In the genomic region with DNA sequence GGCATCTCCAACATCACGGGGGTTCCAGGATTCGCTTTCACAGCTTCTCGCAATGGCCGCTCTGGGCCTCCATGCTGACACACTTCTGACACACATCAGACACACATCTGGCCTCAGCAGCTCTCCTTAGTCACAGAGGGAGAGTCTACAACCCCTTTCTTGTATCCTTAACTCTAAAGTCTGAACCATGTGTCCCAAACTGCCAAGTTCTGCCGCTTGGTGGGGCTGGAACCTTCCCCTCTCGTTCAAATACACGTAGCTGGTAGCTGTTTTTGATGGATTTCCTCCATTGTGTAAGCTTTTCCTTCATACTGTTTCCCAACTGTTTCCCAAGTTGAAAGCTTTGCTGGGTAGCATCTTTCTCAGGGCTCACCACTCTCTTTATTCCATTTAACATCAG, we compare ENCODE assay signal across 1 mouse cellular context.
TF ChIP-seq lines count a peak whose summit lies in the region.

No protein-coding gene starts in this region.

TF ChIP-seq in CH12.LX, 34 proteins besides CTCF, POLR2A, EP300 and RAD21:
- TF ChIP-seq USF2 (conservative IDR thresholded peaks at IDR 0.05; ENCODE audit: low read depth, low read length) (no peak), NRF1 (IDR thresholded peaks at IDR 0.05; ENCODE audit: low read depth, low read length) (no peak), MEF2A (IDR thresholded peaks at IDR 0.05; ENCODE audit: borderline replicate concordance, low read depth, low read length) (no peak), MAZ (IDR thresholded peaks at IDR 0.05; ENCODE audit: low read depth, low read length) (no peak), CHD2 (IDR thresholded peaks at IDR 0.05; ENCODE audit: low read length) (no peak), TCF12 (IDR thresholded peaks at IDR 0.05; ENCODE audit: low read depth, low read length) (no peak), IRF4 (IDR thresholded peaks at IDR 0.05; ENCODE audit: low read depth, low read length) (no peak), CHD1 (IDR thresholded peaks at IDR 0.05; ENCODE audit: low read depth, low read length) (no peak), USF1 (IDR thresholded peaks at IDR 0.05; ENCODE audit: low read depth, low read length) (no peak), KAT2A (IDR thresholded peaks at IDR 0.05; ENCODE audit: insufficient replicate concordance, low read length) (no peak), JUND (conservative IDR thresholded peaks at IDR 0.05; ENCODE audit: low read depth, low read length) (no peak), ZNF384 (IDR thresholded peaks at IDR 0.05; ENCODE audit: low read depth, low read length) (no peak), E2F4 (IDR thresholded peaks at IDR 0.05; ENCODE audit: insufficient replicate concordance, low read depth, low read length) (no peak), ZMIZ1 (IDR thresholded peaks at IDR 0.05; ENCODE audit: low read depth, low read length) (no peak), PAX5 (IDR thresholded peaks at IDR 0.05; ENCODE audit: low read length) (no peak), ETS1 (conservative IDR thresholded peaks at IDR 0.05; ENCODE audit: low read depth, low read length) (no peak), BHLHE40 (IDR thresholded peaks at IDR 0.05; ENCODE audit: low read depth, low read length) (no peak), HCFC1 (IDR thresholded peaks at IDR 0.05; ENCODE audit: low read depth, low read length) (no peak), ZC3H11A (IDR thresholded peaks at IDR 0.05; ENCODE audit: low read depth, low read length) (no peak), ZKSCAN1 (IDR thresholded peaks at IDR 0.05; ENCODE audit: borderline replicate concordance, low read depth, low read length) (no peak)
